Mouse (Mus musculus) forebrain, embryonic 10.5 days (tissue): ENCODE measurements around the gene Mapre1. TPM values are rescaled to one million over a fixed set of nuclear protein-coding genes. Genes with fewer than 3 reads are reported as not detected.
"Not testable (repeated sequence)": the region's sequence is repeated elsewhere in the genome, so short reads cannot be mapped to it uniquely, and the experiment has no call there.

Experiments used
- DNase-seq: peaks from one replicate; pipeline ENCODE4 v3.0.0-alpha.2; 2017; ENCODE audit warnings: low spot score; ENCODE audit errors: extremely low spot score
- H3K27ac ChIP-seq: fragments of 300-500 bp; sonication (generic); 2 replicates; pipeline ENCODE4 v1.5.1; 2016; ENCODE audit warnings: mild to moderate bottlenecking
- H3K27me3 ChIP-seq: fragments of 300-500 bp; sonication (generic); 2 replicates; pipeline ENCODE4 v1.6.1; 2016; ENCODE audit warnings: mild to moderate bottlenecking; ENCODE audit not compliant: poor library complexity, severe bottlenecking
- H3K36me3 ChIP-seq: fragments of 300-500 bp; sonication (generic); replicated peaks from 2 replicates; pipeline ENCODE4 v1.6.1; 2016; ENCODE audit warnings: mild to moderate bottlenecking, moderate library complexity
- H3K4me1 ChIP-seq: fragments of 300-500 bp; sonication (generic); 2 replicates; pipeline ENCODE4 v1.6.1; 2016
- H3K4me3 ChIP-seq: fragments of 300-500 bp; sonication (generic); 2 replicates; pipeline ENCODE4 v1.5.1; 2016; ENCODE audit warnings: mild to moderate bottlenecking, moderate library complexity
- H3K9me3 ChIP-seq: fragments of 300-500 bp; sonication (generic); 2 replicates; pipeline ENCODE4 v1.6.1; 2016; ENCODE audit warnings: mild to moderate bottlenecking, moderate library complexity
- WGBS: fragments of 180-500 bp; shearing (Covaris S2); methylation state at CpG from one replicate; pipeline ENCODE4 v1.1.7; 2016; 5-methylcytosine and 5-hydroxymethylcytosine counted together
- polyA plus RNA-seq: library from polyadenylated mRNA; unstranded; fragments of >200 nt; fragmentation: Nextera tagmentation; extraction: Ambion mirVana; gene quantifications from 2 replicates; pipeline ENCODE4 v1.2.1, GENCODE M21; 2016

The Mapre1 gene
- polyA plus RNA-seq = 312 and 323 TPM in 2 replicates

GRCm38 (mm10) chr2:153740500-153741436 is at the start of gene Mapre1:
Gene Mapre1, plus strand, starts transcription at chr2:153741274.
- peak within 1 kb of the TSS; percentile 81 for H3K4me3 ChIP-seq

GRCm38 (mm10) chr2:153693413-153693812 is 47.7 kb upstream of the Mapre1 start:
- not testable (repeated sequence) for H3K27ac ChIP-seq, H3K9me3 ChIP-seq, DNase-seq, H3K27me3 ChIP-seq, H3K4me1 ChIP-seq, H3K36me3 ChIP-seq, H3K4me3 ChIP-seq
- WGBS = 81% methylated on average over 7 of the region's 7 CpGs

More at GRCm38 (mm10) chr2:153740500-153741436, at the start of gene Mapre1:
- no peaks in the 10 kb centered on the region for H3K9me3 ChIP-seq
- no peaks in the 10 kb centered on the region for H3K27me3 ChIP-seq
- peak; percentile 100 for DNase-seq
- H3K4me1 ChIP-seq = peaks cover 34% of the 10 kb centered on the region
- 11% methylated on average over 58 of the region's 58 CpGs for WGBS
- peak within 1 kb of the TSS; percentile 99 for H3K27ac ChIP-seq
- peaks cover 15% of the 10 kb centered on the region for H3K36me3 ChIP-seq

DNA sequence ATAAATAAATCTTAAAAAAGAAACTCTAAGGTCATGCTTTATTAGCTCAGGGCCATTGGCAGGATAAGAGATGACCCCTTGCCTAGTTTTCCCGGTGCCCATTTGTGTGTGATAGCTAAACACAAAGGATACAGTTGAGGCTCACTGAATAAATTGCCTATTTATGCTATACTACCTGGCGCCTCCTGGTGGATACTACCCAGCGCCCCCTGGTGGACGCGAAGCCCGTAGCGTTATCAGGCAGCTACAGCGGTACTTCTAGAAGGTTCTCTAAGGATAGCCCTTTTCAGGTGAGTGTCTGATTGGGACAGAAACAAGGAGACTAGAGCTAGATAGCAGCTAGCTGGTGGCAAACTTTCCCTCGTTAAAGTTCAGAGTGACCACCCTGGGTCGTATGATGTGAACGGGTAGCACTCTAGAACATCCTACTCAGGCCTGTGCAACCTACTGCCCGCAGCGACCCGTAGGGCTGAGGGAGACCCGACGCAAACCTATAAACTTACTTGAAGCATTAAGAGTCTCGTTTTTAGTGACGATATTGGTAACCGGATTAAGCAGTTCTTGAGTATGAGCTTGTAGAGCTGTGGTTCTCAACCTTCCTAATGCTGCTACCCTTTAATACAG is 46.5 kb upstream of the Mapre1 start:
- WGBS = 69% methylated on average over 19 of the region's 19 CpGs
- Histone ChIP-seq H3K27me3 (no peaks in the 10 kb centered on the region), H3K27ac (no peak overlapping the region), H3K4me3 (no peak overlapping the region), H3K4me1 (no peaks in the 10 kb centered on the region), H3K36me3 (no peaks in the 10 kb centered on the region), H3K9me3 (no peaks in the 10 kb centered on the region)
- peak; percentile 25 for DNase-seq

- H3K4me3 ChIP-seq = no peak within 1 kb of the TSS
- no peak for DNase-seq
- H3K4me1 ChIP-seq = no peaks in the 10 kb centered on the region
- H3K9me3 ChIP-seq = no peaks in the 10 kb centered on the region
- no peak within 1 kb of the TSS for H3K27ac ChIP-seq
- no peaks in the 10 kb centered on the region for H3K36me3 ChIP-seq
- no peaks in the 10 kb centered on the region for H3K27me3 ChIP-seq
Observed at GRCm38 (mm10) chr2:153696352-153696751, 44.7 kb upstream of the Mapre1 start, which contains the start of gene Dnmt3c. Gene Dnmt3c, plus strand, starts transcription at chr2:153696652.

DNA sequence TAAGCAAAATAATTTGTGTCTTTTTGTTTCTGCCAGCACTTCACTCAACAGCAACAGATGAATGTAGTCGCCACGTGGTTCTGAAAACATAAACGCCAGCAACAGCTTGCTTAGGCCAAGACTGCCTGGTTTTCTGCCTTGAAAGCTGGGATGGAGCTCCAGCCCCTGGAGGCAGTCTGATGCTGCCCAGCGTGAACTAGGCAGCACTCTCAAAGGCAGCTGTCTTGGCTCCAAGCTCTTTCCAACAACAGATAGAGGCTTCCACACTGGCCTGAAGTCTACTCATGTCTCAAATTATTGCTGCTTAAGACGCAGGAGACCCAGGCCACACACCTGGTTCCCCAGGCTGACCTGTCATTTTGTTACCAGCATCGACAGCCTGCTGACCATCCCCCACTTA is 37.7 kb upstream of the Mapre1 start:
- H3K27ac ChIP-seq = no peak overlapping the region
- no peaks in the 10 kb centered on the region for H3K36me3 ChIP-seq
- peaks cover 17% of the 10 kb centered on the region for H3K4me1 ChIP-seq
- no peak overlapping the region for H3K4me3 ChIP-seq
- H3K9me3 ChIP-seq = no peaks in the 10 kb centered on the region
- WGBS = 41% methylated on average over 6 of the region's 6 CpGs
- no peak for DNase-seq
- H3K27me3 ChIP-seq = no peaks in the 10 kb centered on the region

GRCm38 (mm10) chr2:153710701-153711330 is 30.3 kb upstream of the Mapre1 start:
- H3K36me3 ChIP-seq = no peaks in the 10 kb centered on the region
- no peak overlapping the region for H3K4me3 ChIP-seq
- no peak overlapping the region for H3K27ac ChIP-seq
- WGBS = 62% methylated on average over 8 of the region's 8 CpGs
- H3K9me3 ChIP-seq = no peaks in the 10 kb centered on the region
- H3K4me1 ChIP-seq = peaks cover 20% of the 10 kb centered on the region
- peak; percentile 30 for DNase-seq
- H3K27me3 ChIP-seq = no peaks in the 10 kb centered on the region

- H3K4me1 ChIP-seq = peaks cover 15% of the 10 kb centered on the region
- DNase-seq = peak; percentile 18
- H3K36me3 ChIP-seq = no peaks in the 10 kb centered on the region
- H3K9me3 ChIP-seq = no peaks in the 10 kb centered on the region
- no peak overlapping the region; the same call in 1 of the 2 replicates for H3K4me3 ChIP-seq
- 14% methylated on average over 3 of the region's 3 CpGs for WGBS
- H3K27ac ChIP-seq = peak overlapping the region; percentile 82
- H3K27me3 ChIP-seq = no peaks in the 10 kb centered on the region
Observed at GRCm38 (mm10) chr2:153712646-153713091, 28.4 kb upstream of the Mapre1 start.

GRCm38 (mm10) chr2:153713227-153713626 is 27.8 kb upstream of the Mapre1 start:
- DNase-seq = peak; percentile 36
- Histone ChIP-seq H3K4me1 (peaks cover 15% of the 10 kb centered on the region), H3K27me3 (no peaks in the 10 kb centered on the region), H3K4me3 (no peak overlapping the region), H3K36me3 (no peaks in the 10 kb centered on the region), H3K9me3 (no peaks in the 10 kb centered on the region), H3K27ac (peak overlapping the region; percentile 82)
- WGBS = 36% methylated on average over 4 of the region's 4 CpGs

- not testable (repeated sequence) for H3K27me3 ChIP-seq, DNase-seq, H3K27ac ChIP-seq, H3K9me3 ChIP-seq, H3K4me1 ChIP-seq, H3K4me3 ChIP-seq, H3K36me3 ChIP-seq
- WGBS = 81% methylated on average over 3 of the region's 3 CpGs
Observed at GRCm38 (mm10) chr2:153717861-153718260, 23.2 kb upstream of the Mapre1 start.

DNA sequence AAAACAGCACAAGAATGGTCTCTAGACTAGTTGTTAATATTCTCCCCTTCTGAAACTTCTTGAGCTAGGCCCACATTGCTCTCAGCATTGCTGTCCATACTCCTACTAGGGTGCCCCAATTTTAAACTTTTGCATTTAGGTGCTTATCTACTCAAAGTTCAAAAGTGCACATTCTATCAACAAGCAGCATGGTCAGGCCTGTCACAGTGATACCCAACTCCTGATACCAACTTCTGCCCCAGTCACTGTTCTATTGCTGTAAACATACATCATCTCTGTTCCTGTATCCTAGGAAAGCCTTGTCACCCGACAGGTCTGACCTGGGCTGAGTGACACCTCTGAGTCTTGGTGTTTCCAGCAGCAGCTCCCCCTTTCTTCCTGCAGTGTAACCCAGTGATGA is 18.0 kb upstream of the Mapre1 start:
- WGBS = 71% methylated on average over 1 of the region's 1 CpGs
- no peaks in the 10 kb centered on the region for H3K4me1 ChIP-seq

DNA sequence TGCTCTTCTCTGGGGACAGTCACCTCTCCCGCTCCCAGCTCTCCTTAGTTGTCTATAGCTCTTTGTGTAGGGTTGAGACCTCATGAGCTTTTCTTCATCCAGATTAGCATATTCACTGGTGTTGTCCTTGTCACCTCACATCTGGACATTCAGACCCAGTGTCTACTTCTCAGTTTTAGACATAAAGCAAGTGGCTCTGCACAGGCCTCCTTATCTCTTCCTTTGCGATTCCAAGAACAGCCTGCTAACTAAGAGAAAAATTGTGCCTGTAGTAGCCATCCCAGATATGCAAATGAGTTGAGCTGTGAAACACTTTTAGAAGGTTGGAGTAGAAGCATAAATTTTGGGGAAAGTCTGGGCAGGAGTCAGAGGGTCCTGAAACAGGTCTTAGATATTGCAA is 16.6 kb upstream of the Mapre1 start:
- WGBS = 92% methylated on average over 2 of the region's 2 CpGs
- no peaks in the 10 kb centered on the region for H3K36me3 ChIP-seq
- H3K4me1 ChIP-seq = no peaks in the 10 kb centered on the region
- H3K9me3 ChIP-seq = no peaks in the 10 kb centered on the region; the same call in 1 of the 2 replicates
- no peak overlapping the region for H3K4me3 ChIP-seq
- DNase-seq = no peak
- H3K27ac ChIP-seq = no peak overlapping the region
- no peaks in the 10 kb centered on the region for H3K27me3 ChIP-seq

More for the DNA sequence above, 18.0 kb upstream of the Mapre1 start:
- Histone ChIP-seq H3K4me3 (no peak overlapping the region), H3K36me3 (no peaks in the 10 kb centered on the region), H3K27ac (no peak overlapping the region), H3K27me3 (no peaks in the 10 kb centered on the region), H3K9me3 (no peaks in the 10 kb centered on the region; the same call in 1 of the 2 replicates)
- DNase-seq = no peak

DNA sequence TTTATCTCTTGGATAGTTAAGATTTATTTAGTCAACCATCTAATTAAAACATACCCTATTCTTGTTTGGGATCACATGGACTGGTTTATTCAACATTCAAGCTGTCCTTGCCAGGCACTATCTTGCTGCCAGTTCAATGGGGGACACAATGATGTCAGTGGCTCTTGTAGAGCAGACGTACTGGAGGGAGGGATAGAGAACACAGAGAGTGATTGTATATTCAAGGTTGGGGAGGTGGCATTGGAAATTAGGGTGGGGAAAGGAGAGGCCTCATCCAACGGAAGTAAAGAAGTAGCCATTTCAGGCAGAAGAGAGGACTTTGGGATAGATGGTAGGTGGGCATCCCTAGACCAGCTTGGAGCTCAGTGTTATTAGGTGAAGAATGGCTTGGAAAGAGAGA is 16.2 kb upstream of the Mapre1 start:
- DNase-seq = no peak
- WGBS = 84% methylated on average over 2 of the region's 2 CpGs
- H3K9me3 ChIP-seq = no peaks in the 10 kb centered on the region; the same call in 1 of the 2 replicates
- H3K4me3 ChIP-seq = no peak overlapping the region
- H3K36me3 ChIP-seq = no peaks in the 10 kb centered on the region
- no peaks in the 10 kb centered on the region for H3K27me3 ChIP-seq
- no peaks in the 10 kb centered on the region for H3K4me1 ChIP-seq
- no peak overlapping the region for H3K27ac ChIP-seq
